Mouse (Mus musculus): ENCODE measurements around the gene Cerk. TPM values are rescaled to one million over a fixed set of nuclear protein-coding genes. Genes with fewer than 3 reads are reported as not detected.
"Not testable (repeated sequence)": the region's sequence is repeated elsewhere in the genome, so short reads cannot be mapped to it uniquely, and the experiment has no call there.

Gene Cerk
- polyA plus RNA-seq, 1 experiment, result 113 TPM

- Histone ChIP-seq H3K4me1 (ENCODE audit: control insufficient read depth, insufficient read depth, low read length) (peaks cover 18% of the 10 kb centered on the region), H3K4me3 (ENCODE audit: insufficient read depth, low read depth, low read length) (peak overlapping the region; percentile 81), H3K27ac (ENCODE audit: insufficient read depth, low read depth, low read length) (0 out of 2 replicates have a peak overlapping the region, but pooled peaks have one; percentile 27)
- TF ChIP-seq POLR2A (IDR thresholded peaks at IDR 0.05; ENCODE audit: insufficient read depth, low read depth, low read length) (no peak), CTCF (IDR thresholded peaks at IDR 0.05; ENCODE audit: insufficient read depth, low read depth, low read length) (no peak)
- WGBS, result 14% methylated on average over 25 of the region's 25 CpGs
Observed at GRCm38 (mm10) chr15:86214549-86215201, 28.7 kb upstream of the Cerk start.

GRCm38 (mm10) chr15:86213753-86214548 lies 28.0 kb upstream of the Cerk start, which contains the start of gene Tbc1d22a:
Gene Tbc1d22a, plus strand, starts transcription at chr15:86214459.
- peak; percentile 92 for TF ChIP-seq POLR2A (IDR thresholded peaks at IDR 0.05; ENCODE audit: insufficient read depth, low read depth, low read length)
- TF ChIP-seq CTCF (IDR thresholded peaks at IDR 0.05; ENCODE audit: insufficient read depth, low read depth, low read length), result 0 out of 2 replicates have a peak, but pooled peaks have one; percentile 11
- Histone ChIP-seq H3K4me3 (ENCODE audit: insufficient read depth, low read depth, low read length) (peak within 1 kb of the TSS; percentile 81), H3K4me1 (ENCODE audit: control insufficient read depth, insufficient read depth, low read length) (peaks cover 11% of the 10 kb centered on the region), H3K27ac (ENCODE audit: insufficient read depth, low read depth, low read length) (peak within 1 kb of the TSS; percentile 70)
- WGBS, result under 1% methylated on average over 64 of the region's 64 CpGs

DNA sequence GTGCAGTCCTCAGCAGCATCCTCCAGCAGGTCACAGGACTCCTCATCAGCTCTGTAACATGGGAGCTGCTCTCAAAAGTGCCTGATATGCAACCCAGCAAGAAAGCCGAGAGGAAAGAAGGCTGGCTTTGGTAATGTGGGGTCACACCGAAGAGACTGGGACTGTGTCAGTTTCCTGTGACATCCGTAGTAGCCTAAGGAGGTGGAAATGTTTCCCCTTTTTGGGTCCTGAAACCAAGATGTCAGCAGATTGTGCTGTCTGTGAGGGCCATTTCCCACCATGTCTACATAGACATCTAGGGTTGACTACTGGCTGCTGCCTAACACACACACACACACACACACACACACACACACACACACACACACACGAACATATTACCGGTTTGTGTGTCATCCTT lies 26.3 kb upstream of the Cerk start:
- 87% methylated on average over 5 of the region's 5 CpGs for WGBS
- H3K27ac ChIP-seq (ENCODE audit: insufficient read depth, low read depth, low read length); H3K4me3 ChIP-seq (ENCODE audit: insufficient read depth, low read depth, low read length): not testable (repeated sequence)
- H3K4me1 ChIP-seq (ENCODE audit: control insufficient read depth, insufficient read depth, low read length), result peaks cover 10% of the 10 kb centered on the region

DNA sequence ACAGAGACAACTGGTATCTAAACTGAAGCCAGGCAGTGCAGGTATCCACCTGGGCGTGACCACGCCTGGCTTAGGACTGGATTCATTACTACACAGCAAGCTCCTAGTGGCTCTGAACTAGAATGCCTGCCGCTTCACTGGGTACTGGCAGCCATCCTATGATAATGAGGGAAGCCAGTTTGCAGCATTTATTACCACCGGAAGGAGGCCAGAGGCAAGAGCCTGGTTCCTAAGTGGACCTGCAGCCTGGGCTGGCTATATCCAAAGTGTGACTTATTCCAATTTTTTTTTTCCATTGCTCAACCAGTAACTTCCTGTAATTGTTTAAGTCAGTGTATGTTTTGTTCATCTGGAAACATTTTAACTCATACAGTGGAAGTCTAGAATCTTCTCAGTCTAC lies 20.4 kb upstream of the Cerk start:
- TF ChIP-seq POLR2A (IDR thresholded peaks at IDR 0.05; ENCODE audit: insufficient read depth, low read depth, low read length) (no peak), CTCF (IDR thresholded peaks at IDR 0.05; ENCODE audit: insufficient read depth, low read depth, low read length) (no peak)
- 53% methylated on average over 4 of the region's 4 CpGs for WGBS
- Histone ChIP-seq H3K4me1 (ENCODE audit: control insufficient read depth, insufficient read depth, low read length) (no peaks in the 10 kb centered on the region), H3K4me3 (ENCODE audit: insufficient read depth, low read depth, low read length) (no peak overlapping the region), H3K27ac (ENCODE audit: insufficient read depth, low read depth, low read length) (no peak overlapping the region)

- Histone ChIP-seq H3K4me3 (ENCODE audit: insufficient read depth, low read depth, low read length) (no peak overlapping the region), H3K27ac (ENCODE audit: insufficient read depth, low read depth, low read length) (no peak overlapping the region), H3K4me1 (ENCODE audit: control insufficient read depth, insufficient read depth, low read length) (peaks cover 6% of the 10 kb centered on the region)
- 62% methylated on average over 2 of the region's 2 CpGs for WGBS
- TF ChIP-seq CTCF (IDR thresholded peaks at IDR 0.05; ENCODE audit: insufficient read depth, low read depth, low read length) (no peak), POLR2A (IDR thresholded peaks at IDR 0.05; ENCODE audit: insufficient read depth, low read depth, low read length) (no peak)
Observed at GRCm38 (mm10) chr15:86205300-86205699, 19.4 kb upstream of the Cerk start.

DNA sequence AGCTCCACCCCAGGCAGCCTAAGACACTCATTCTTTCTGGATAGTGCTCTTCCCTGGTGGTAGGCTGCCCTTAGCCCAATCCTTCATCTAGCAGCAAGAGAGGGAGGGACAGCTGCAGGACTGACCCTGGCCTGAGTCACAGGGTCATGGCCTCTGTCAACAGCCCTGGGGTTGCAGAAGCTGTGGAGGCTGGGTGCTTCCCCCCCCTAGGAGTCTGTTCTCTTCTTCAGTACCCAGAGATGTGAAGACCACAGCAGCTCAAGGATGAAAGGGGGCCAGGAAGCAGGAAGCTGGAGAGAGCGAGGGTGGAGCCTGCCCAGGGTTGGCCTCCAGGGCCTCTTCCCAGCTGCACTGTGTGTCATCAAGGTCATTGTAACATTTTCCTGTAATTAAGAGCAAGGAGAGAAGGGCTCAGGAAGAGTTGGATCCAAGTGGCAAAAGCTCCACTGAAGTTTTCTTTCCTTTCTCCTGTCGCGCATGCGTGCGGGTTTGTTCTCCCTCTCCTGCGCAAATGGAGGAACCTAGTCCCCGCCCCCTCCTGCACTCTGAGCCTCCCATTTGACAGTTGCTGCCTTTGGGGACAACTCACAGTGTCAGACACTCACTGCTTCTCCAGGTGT lies 18.1 kb upstream of the Cerk start:
- no peak for TF ChIP-seq POLR2A (IDR thresholded peaks at IDR 0.05; ENCODE audit: insufficient read depth, low read depth, low read length)
- no peak for TF ChIP-seq CTCF (IDR thresholded peaks at IDR 0.05; ENCODE audit: insufficient read depth, low read depth, low read length)
- Histone ChIP-seq H3K4me1 (ENCODE audit: control insufficient read depth, insufficient read depth, low read length) (peaks cover 16% of the 10 kb centered on the region), H3K4me3 (ENCODE audit: insufficient read depth, low read depth, low read length) (no peak overlapping the region), H3K27ac (ENCODE audit: insufficient read depth, low read depth, low read length) (no peak overlapping the region)
- 80% methylated on average over 7 of the region's 7 CpGs for WGBS

- TF ChIP-seq CTCF (IDR thresholded peaks at IDR 0.05; ENCODE audit: insufficient read depth, low read depth, low read length), result no peak
- TF ChIP-seq POLR2A (IDR thresholded peaks at IDR 0.05; ENCODE audit: insufficient read depth, low read depth, low read length), result no peak
- Histone ChIP-seq H3K27ac (ENCODE audit: insufficient read depth, low read depth, low read length) (no peak overlapping the region), H3K4me1 (ENCODE audit: control insufficient read depth, insufficient read depth, low read length) (peaks cover 22% of the 10 kb centered on the region), H3K4me3 (ENCODE audit: insufficient read depth, low read depth, low read length) (no peak overlapping the region)
- 87% methylated on average over 7 of the region's 7 CpGs for WGBS
Observed at GRCm38 (mm10) chr15:86203292-86203793, 17.4 kb upstream of the Cerk start.

GRCm38 (mm10) chr15:86202640-86203039 lies 16.7 kb upstream of the Cerk start:
- Histone ChIP-seq H3K4me1 (ENCODE audit: control insufficient read depth, insufficient read depth, low read length) (peaks cover 22% of the 10 kb centered on the region), H3K4me3 (ENCODE audit: insufficient read depth, low read depth, low read length) (no peak overlapping the region), H3K27ac (ENCODE audit: insufficient read depth, low read depth, low read length) (no peak overlapping the region)
- TF ChIP-seq CTCF (IDR thresholded peaks at IDR 0.05; ENCODE audit: insufficient read depth, low read depth, low read length), result no peak
- no peak for TF ChIP-seq POLR2A (IDR thresholded peaks at IDR 0.05; ENCODE audit: insufficient read depth, low read depth, low read length)
- WGBS, result 62% methylated on average over 6 of the region's 6 CpGs
